Mouse (Mus musculus): ENCODE measurements around the gene Cttn. TPM values are rescaled to one million over a fixed set of nuclear protein-coding genes. Genes with fewer than 3 reads are reported as not detected.

Gene Cttn
- polyA plus RNA-seq, 1 experiment from 2014 or later, result 144 TPM

- peaks cover 25% of the 10 kb centered on the region for H3K4me1 ChIP-seq (ENCODE audit: control insufficient read depth, insufficient read depth, low read length)
- H3K9me3 ChIP-seq (ENCODE audit: control insufficient read depth, low read length), result no peaks in the 10 kb centered on the region
- no peak overlapping the region for H3K27ac ChIP-seq (ENCODE audit: low read depth, low read length)
- H3K36me3 ChIP-seq (ENCODE audit: control insufficient read depth, insufficient read depth, low read length), result no peaks in the 10 kb centered on the region; the same call in 1 of the 2 replicates
- no peak overlapping the region for H3K4me2 ChIP-seq (ENCODE audit: low read depth, low read length)
- 79% methylated on average over 4 of the region's 4 CpGs for WGBS
- no peaks in the 10 kb centered on the region for H3K27me3 ChIP-seq (ENCODE audit: control insufficient read depth, insufficient read depth, low read length)
- no peak for ATAC-seq (ENCODE audit: low read depth)
- no peak overlapping the region for H3K9ac ChIP-seq (replicated peaks; ENCODE audit: low read depth, low read length)
- H3K4me3 ChIP-seq (ENCODE audit: low read depth, low read length), result no peak overlapping the region
Measured at GRCm38 (mm10) chr7:144415795-144416194, 55.0 kb downstream of the Cttn start.

GRCm38 (mm10) chr7:144414632-144415031, 56.2 kb downstream of the Cttn start:
- no peak overlapping the region for H3K4me3 ChIP-seq (ENCODE audit: low read depth, low read length)
- peaks cover 7% of the 10 kb centered on the region; the same call in 1 of the 2 replicates for H3K36me3 ChIP-seq (ENCODE audit: control insufficient read depth, insufficient read depth, low read length)
- ATAC-seq (ENCODE audit: low read depth), result no peak
- no peaks in the 10 kb centered on the region for H3K9me3 ChIP-seq (ENCODE audit: control insufficient read depth, low read length)
- H3K4me1 ChIP-seq (ENCODE audit: control insufficient read depth, insufficient read depth, low read length), result peaks cover 25% of the 10 kb centered on the region
- H3K27ac ChIP-seq (ENCODE audit: low read depth, low read length), result no peak overlapping the region
- H3K4me2 ChIP-seq (ENCODE audit: low read depth, low read length), result no peak overlapping the region
- no peaks in the 10 kb centered on the region for H3K27me3 ChIP-seq (ENCODE audit: control insufficient read depth, insufficient read depth, low read length)
- no peak overlapping the region for H3K9ac ChIP-seq (replicated peaks; ENCODE audit: low read depth, low read length)
- 91% methylated on average over 5 of the region's 5 CpGs for WGBS

GRCm38 (mm10) chr7:144411967-144412906, 58.6 kb downstream of the Cttn start:
- H3K9ac ChIP-seq (replicated peaks; ENCODE audit: low read depth, low read length), result no peak overlapping the region
- peaks cover 11% of the 10 kb centered on the region for H3K4me1 ChIP-seq (ENCODE audit: control insufficient read depth, insufficient read depth, low read length)
- 40% methylated on average over 22 of the region's 22 CpGs for WGBS
- H3K27me3 ChIP-seq (ENCODE audit: control insufficient read depth, insufficient read depth, low read length), result no peaks in the 10 kb centered on the region
- H3K4me2 ChIP-seq (ENCODE audit: low read depth, low read length), result no peak overlapping the region
- H3K9me3 ChIP-seq (ENCODE audit: control insufficient read depth, low read length), result no peaks in the 10 kb centered on the region
- no peak overlapping the region for H3K4me3 ChIP-seq (ENCODE audit: low read depth, low read length)
- 0 out of 2 replicates have a peak, but pooled peaks have one; percentile 45 for ATAC-seq (ENCODE audit: low read depth)
- H3K27ac ChIP-seq (ENCODE audit: low read depth, low read length), result peak overlapping the region; percentile 18; the same call in 1 of the 2 replicates
- peaks cover 11% of the 10 kb centered on the region; the same call in 1 of the 2 replicates for H3K36me3 ChIP-seq (ENCODE audit: control insufficient read depth, insufficient read depth, low read length)

DNA sequence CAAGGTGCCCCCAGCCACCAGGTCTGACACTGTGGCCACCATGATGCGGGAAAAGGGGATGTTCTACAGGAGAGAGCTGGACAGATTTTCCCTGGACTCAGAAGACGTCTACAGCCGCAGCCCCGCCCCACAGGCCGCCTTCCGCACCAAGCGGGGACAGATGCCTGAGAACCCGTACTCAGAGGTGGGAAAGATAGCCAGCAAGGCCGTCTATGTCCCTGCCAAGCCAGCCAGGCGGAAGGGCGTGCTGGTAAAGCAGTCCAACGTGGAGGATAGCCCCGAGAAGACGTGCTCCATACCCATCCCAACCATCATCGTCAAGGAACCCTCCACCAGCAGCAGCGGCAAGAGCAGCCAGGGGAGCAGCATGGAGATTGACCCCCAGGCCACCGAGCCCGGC, 61.1 kb downstream of the Cttn start:
- Histone ChIP-seq H3K4me3 (ENCODE audit: low read depth, low read length) (no peak overlapping the region), H3K4me2 (ENCODE audit: low read depth, low read length) (no peak overlapping the region), H3K4me1 (ENCODE audit: control insufficient read depth, insufficient read depth, low read length) (0 out of 2 replicates have a peak, but pooled peaks cover 5% of the 10 kb centered on the region), H3K27me3 (ENCODE audit: control insufficient read depth, insufficient read depth, low read length) (no peaks in the 10 kb centered on the region), H3K9me3 (ENCODE audit: control insufficient read depth, low read length) (no peaks in the 10 kb centered on the region), H3K9ac (replicated peaks; ENCODE audit: low read depth, low read length) (no peak overlapping the region), H3K27ac (ENCODE audit: low read depth, low read length) (no peak overlapping the region), H3K36me3 (ENCODE audit: control insufficient read depth, insufficient read depth, low read length) (peaks cover 11% of the 10 kb centered on the region; the same call in 1 of the 2 replicates)
- 82% methylated on average over 18 of the region's 18 CpGs for WGBS
- ATAC-seq (ENCODE audit: low read depth), result no peak

DNA sequence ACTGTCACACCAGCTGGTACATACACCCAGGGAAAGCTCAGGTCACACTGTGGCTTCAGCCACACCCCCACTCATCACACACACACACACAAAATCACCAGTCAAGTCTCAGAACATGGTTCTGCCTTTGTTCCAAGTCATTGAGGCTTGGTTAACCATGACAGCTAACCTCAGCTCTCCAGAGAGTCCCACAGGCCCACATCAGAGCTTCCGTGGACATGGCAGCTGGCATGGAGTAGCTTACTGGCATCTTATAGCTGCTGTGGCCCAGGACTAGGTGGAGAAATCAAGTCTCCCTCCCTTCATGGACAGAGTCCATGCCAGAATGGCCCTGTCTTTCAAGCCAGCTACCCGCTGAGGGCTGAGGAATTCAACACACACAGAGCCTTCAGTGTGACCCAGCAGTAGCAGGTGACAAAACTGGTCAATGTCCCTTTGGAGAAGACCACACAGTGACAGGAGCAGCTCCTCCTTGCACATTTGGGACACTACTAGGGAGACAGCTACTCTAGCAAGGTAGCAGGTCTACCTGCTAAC, 62.3 kb downstream of the Cttn start:
- Histone ChIP-seq H3K4me3 (ENCODE audit: low read depth, low read length) (no peak overlapping the region), H3K9me3 (ENCODE audit: control insufficient read depth, low read length) (no peaks in the 10 kb centered on the region), H3K36me3 (ENCODE audit: control insufficient read depth, insufficient read depth, low read length) (peaks cover 11% of the 10 kb centered on the region; the same call in 1 of the 2 replicates), H3K4me2 (ENCODE audit: low read depth, low read length) (no peak overlapping the region), H3K27me3 (ENCODE audit: control insufficient read depth, insufficient read depth, low read length) (no peaks in the 10 kb centered on the region), H3K9ac (replicated peaks; ENCODE audit: low read depth, low read length) (no peak overlapping the region), H3K27ac (ENCODE audit: low read depth, low read length) (no peak overlapping the region), H3K4me1 (ENCODE audit: control insufficient read depth, insufficient read depth, low read length) (0 out of 2 replicates have a peak, but pooled peaks cover 5% of the 10 kb centered on the region)
- ATAC-seq (ENCODE audit: low read depth), result no peak
- WGBS, result 72% methylated on average over 2 of the region's 2 CpGs

DNA sequence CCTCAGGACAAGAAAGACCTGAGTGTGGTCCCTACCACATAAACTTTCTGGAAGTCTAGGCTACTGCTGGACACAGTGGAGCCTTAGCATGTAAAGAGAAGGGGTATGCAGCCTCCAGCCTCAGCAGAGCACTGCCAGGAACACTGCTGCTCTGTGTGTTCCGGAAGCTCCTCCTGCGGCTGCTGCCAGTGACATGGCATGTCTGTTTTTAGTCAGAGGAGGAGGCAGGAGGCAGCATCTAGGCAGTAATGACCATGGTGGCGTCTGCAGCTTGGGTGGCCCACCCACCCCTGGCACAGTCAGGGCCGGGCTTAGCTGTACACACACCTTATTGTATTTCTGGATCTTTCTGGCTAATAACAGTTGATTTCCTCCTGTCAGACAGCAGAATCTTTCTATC, 63.1 kb downstream of the Cttn start:
- H3K9me3 ChIP-seq (ENCODE audit: control insufficient read depth, low read length), result no peaks in the 10 kb centered on the region
- H3K4me1 ChIP-seq (ENCODE audit: control insufficient read depth, insufficient read depth, low read length), result 0 out of 2 replicates have a peak, but pooled peaks cover 5% of the 10 kb centered on the region
- no peak overlapping the region for H3K27ac ChIP-seq (ENCODE audit: low read depth, low read length)
- peaks cover 11% of the 10 kb centered on the region; the same call in 1 of the 2 replicates for H3K36me3 ChIP-seq (ENCODE audit: control insufficient read depth, insufficient read depth, low read length)
- H3K4me2 ChIP-seq (ENCODE audit: low read depth, low read length), result no peak overlapping the region
- no peak overlapping the region for H3K9ac ChIP-seq (replicated peaks; ENCODE audit: low read depth, low read length)
- no peak overlapping the region for H3K4me3 ChIP-seq (ENCODE audit: low read depth, low read length)
- WGBS, result 77% methylated on average over 4 of the region's 4 CpGs
- no peaks in the 10 kb centered on the region for H3K27me3 ChIP-seq (ENCODE audit: control insufficient read depth, insufficient read depth, low read length)
- no peak for ATAC-seq (ENCODE audit: low read depth)

DNA sequence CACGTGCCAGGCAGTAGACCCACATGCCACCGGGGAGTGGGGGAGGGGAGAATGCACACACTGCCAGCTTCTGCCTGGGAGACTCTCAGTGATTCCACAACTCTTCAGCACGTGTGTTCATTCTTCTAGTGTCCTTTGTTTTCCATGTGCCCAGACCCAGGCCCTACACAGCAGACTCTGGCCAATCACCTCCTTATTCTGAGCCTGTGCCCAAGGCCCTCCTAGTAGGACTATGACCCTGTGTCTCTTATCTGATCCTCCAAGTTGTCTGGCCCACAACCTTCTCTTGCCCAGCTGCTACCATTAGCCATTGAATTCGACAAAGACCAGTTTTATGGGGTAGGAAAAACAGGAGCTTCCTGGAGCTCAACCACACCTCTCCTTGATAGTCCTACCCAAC, 68.3 kb downstream of the Cttn start:
- no peak overlapping the region for H3K4me3 ChIP-seq (ENCODE audit: low read depth, low read length)
- 77% methylated on average over 4 of the region's 4 CpGs for WGBS
- H3K27me3 ChIP-seq (ENCODE audit: control insufficient read depth, insufficient read depth, low read length), result no peaks in the 10 kb centered on the region
- no peak overlapping the region for H3K27ac ChIP-seq (ENCODE audit: low read depth, low read length)
- H3K4me1 ChIP-seq (ENCODE audit: control insufficient read depth, insufficient read depth, low read length), result no peaks in the 10 kb centered on the region
- 0 out of 2 replicates have a peak, but pooled peaks cover 3% of the 10 kb centered on the region for H3K36me3 ChIP-seq (ENCODE audit: control insufficient read depth, insufficient read depth, low read length)
- H3K9me3 ChIP-seq (ENCODE audit: control insufficient read depth, low read length), result no peaks in the 10 kb centered on the region
- no peak overlapping the region for H3K4me2 ChIP-seq (ENCODE audit: low read depth, low read length)
- ATAC-seq (ENCODE audit: low read depth), result no peak
- no peak overlapping the region for H3K9ac ChIP-seq (replicated peaks; ENCODE audit: low read depth, low read length)

DNA sequence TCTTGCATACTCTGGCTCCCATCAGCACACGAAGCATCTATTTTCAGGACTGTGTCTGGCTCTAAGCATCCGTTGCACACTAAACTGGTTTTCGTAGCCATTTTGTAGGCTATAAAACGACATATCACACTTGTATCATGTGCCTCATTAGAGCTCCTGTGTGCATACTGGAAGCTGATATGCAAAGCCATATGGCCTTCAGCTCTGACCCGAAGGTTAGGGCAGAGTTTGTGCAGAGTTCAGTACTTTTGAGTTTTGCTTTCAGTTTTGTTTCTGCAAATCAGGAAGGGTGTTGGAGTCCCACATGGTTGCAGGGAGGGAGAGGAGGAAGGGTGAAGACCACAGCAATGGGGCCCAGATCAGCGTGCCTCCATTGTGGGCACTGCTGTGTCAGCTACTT, 79.1 kb downstream of the Cttn start:
- Histone ChIP-seq H3K27me3 (ENCODE audit: control insufficient read depth, insufficient read depth, low read length) (no peaks in the 10 kb centered on the region), H3K36me3 (ENCODE audit: control insufficient read depth, insufficient read depth, low read length) (no peaks in the 10 kb centered on the region), H3K9me3 (ENCODE audit: control insufficient read depth, low read length) (no peaks in the 10 kb centered on the region), H3K4me2 (ENCODE audit: low read depth, low read length) (no peak overlapping the region), H3K27ac (ENCODE audit: low read depth, low read length) (no peak overlapping the region), H3K4me3 (ENCODE audit: low read depth, low read length) (no peak overlapping the region), H3K9ac (replicated peaks; ENCODE audit: low read depth, low read length) (no peak overlapping the region), H3K4me1 (ENCODE audit: control insufficient read depth, insufficient read depth, low read length) (no peaks in the 10 kb centered on the region)
- WGBS, result 86% methylated on average over 6 of the region's 6 CpGs
- ATAC-seq (ENCODE audit: low read depth), result no peak

GRCm38 (mm10) chr7:144390676-144391075, 80.1 kb downstream of the Cttn start:
- WGBS, result 55% methylated on average over 8 of the region's 8 CpGs
- Histone ChIP-seq H3K9me3 (ENCODE audit: control insufficient read depth, low read length) (no peaks in the 10 kb centered on the region), H3K4me1 (ENCODE audit: control insufficient read depth, insufficient read depth, low read length) (no peaks in the 10 kb centered on the region), H3K4me2 (ENCODE audit: low read depth, low read length) (no peak overlapping the region), H3K9ac (replicated peaks; ENCODE audit: low read depth, low read length) (no peak overlapping the region), H3K27ac (ENCODE audit: low read depth, low read length) (no peak overlapping the region), H3K36me3 (ENCODE audit: control insufficient read depth, insufficient read depth, low read length) (no peaks in the 10 kb centered on the region), H3K27me3 (ENCODE audit: control insufficient read depth, insufficient read depth, low read length) (no peaks in the 10 kb centered on the region), H3K4me3 (ENCODE audit: low read depth, low read length) (no peak overlapping the region)
- ATAC-seq (ENCODE audit: low read depth), result no peak
